Mouse (Mus musculus) hindbrain, embryonic 11.5 days (tissue): ENCODE results near the gene Wbp2. TPM values are rescaled to one million over a fixed set of nuclear protein-coding genes. Genes with fewer than 3 reads are reported as not detected.
A peak's percentile ranks its signal among the peaks of the same experiment; 100 is the strongest.

Source experiments
- ATAC-seq: fragments of 200-750 bp; cut with Nextera tagmentation; 2 replicates; pipeline ENCODE4 v1.8.0; 2017; ENCODE audit warnings: mild to moderate bottlenecking, moderate TSS enrichment, moderate library complexity; ENCODE audit not compliant: low FRiP score
- DNase-seq: peaks from one replicate; pipeline ENCODE4 v3.0.0-alpha.2; 2015; ENCODE audit warnings: low spot score
- H3K27ac ChIP-seq: fragments of 300-500 bp; sonication (generic); 2 replicates; pipeline ENCODE4 v1.5.1; 2014; ENCODE audit warnings: mild to moderate bottlenecking, low read depth, low read length
- H3K27me3 ChIP-seq: fragments of 300-500 bp; sonication (generic); 2 replicates; pipeline ENCODE4 v1.6.1; 2014; ENCODE audit warnings: mild to moderate bottlenecking, low read length, moderate library complexity, mixed read lengths; ENCODE audit not compliant: control insufficient read depth, insufficient read depth
- H3K36me3 ChIP-seq: fragments of 300-500 bp; sonication (generic); 2 replicates; pipeline ENCODE4 v1.6.1; 2014; ENCODE audit warnings: mild to moderate bottlenecking, low read length, moderate library complexity, mixed read lengths; ENCODE audit not compliant: control insufficient read depth, insufficient read depth
- H3K4me1 ChIP-seq: fragments of 300-500 bp; sonication (generic); replicated peaks from 2 replicates; pipeline ENCODE4 v1.6.1; 2014; ENCODE audit warnings: low read length, mixed read lengths; ENCODE audit not compliant: control insufficient read depth, insufficient read depth
- H3K4me2 ChIP-seq: fragments of 300-500 bp; sonication (generic); replicated peaks from 2 replicates; pipeline ENCODE4 v1.6.1; 2014; ENCODE audit warnings: mild to moderate bottlenecking, low read depth, low read length
- H3K4me3 ChIP-seq: fragments of 300-500 bp; sonication (generic); 2 replicates; pipeline ENCODE4 v1.5.1; 2014; ENCODE audit warnings: low read depth, low read length
- H3K9ac ChIP-seq: fragments of 300-500 bp; sonication (generic); 2 replicates; pipeline ENCODE4 v1.6.1; 2014; ENCODE audit warnings: low read depth, low read length
- H3K9me3 ChIP-seq: fragments of 300-500 bp; sonication (generic); 2 replicates; pipeline ENCODE4 v1.6.1; 2016; ENCODE audit warnings: low read length; ENCODE audit not compliant: control insufficient read depth
- WGBS: fragments of 180-500 bp; shearing (Covaris S2); extraction: QIAGEN DNeasy Blood & Tissue Kit; methylation state at CpG from one replicate; pipeline ENCODE4 v1.1.7; 2014; 5-methylcytosine and 5-hydroxymethylcytosine counted together
- polyA plus RNA-seq: library from polyadenylated mRNA; unstranded; fragments of >200 nt; fragmentation: Nextera tagmentation; extraction: Ambion mirVana; gene quantifications from 2 replicates; pipeline ENCODE4 v1.2.1, GENCODE M21; 2014

Gene Wbp2
- polyA plus RNA-seq, 1 experiment from 2014 or later = 85.4 TPM

DNA sequence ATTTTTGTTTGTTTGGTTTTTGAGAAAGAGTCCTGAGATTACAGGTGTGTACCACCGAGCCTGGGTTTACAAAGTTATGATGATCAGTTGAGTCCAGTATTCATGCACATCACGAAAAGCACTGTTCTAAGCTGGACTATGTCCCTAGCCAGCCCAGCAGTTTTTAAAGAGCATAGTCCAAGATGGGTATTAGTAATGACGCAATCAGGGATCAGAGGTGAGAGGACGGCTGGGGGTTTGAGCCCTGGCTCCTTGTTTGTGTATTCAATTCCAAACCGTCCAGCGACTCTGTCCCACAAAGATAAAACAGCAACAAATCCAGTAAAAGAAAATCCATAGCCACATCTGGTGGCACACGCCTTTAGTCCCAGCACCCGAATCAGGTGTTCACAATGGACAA lies 1.4 kb upstream of the Wbp2 start:
- H3K27ac ChIP-seq = no peak overlapping the region
- ATAC-seq = no peak

DNA sequence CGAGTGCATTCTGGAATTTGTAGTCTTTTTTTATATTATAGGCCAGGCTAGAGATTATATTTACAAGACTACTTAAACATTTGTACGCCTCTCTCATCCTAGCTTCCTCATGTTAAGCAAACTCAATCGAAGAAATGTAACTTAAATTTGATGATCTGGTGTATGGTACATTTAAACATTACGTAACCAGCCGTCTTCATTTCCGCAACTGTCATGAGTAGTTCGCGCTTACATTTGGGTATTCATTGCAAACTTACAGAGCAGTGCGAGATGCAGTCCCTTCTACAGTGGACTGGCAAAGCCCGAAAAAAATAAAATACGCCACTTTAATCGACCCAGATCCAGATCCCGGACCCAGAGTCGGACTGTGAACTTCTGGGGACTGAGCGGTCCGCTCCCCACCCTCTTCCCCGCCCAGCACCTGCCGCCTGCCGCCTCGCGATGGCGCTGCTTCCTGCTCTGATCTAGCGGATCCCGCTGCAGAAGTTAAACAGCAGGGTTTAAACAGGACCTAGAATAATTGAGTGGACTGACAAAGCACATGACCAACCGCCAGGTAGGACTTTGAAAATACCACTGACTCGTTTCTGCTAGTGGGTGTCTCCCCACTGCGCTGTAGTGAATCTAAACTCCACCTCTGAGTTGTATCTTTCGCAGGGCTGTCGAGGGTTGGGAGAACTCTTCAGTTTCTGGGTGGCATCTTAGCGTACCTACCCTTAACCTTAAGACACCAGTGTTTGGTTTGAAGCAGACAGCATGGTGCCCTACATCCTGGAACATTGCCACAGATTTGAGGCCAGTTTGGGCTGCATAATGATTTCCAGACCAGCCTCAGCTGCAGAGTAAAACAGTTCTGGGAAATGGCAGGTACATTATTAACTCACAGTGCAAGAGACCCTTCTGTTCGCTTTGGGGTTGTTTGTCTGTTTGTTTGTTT lies 667 bp upstream of the Wbp2 start:
- 4% methylated on average over 31 of the region's 31 CpGs for WGBS
- DNase-seq (peak; percentile 86), ATAC-seq (peak; percentile 83)
- H3K27ac ChIP-seq = no peak overlapping the region
- peak overlapping the region; percentile 25 for H3K9ac ChIP-seq
- H3K4me3 ChIP-seq = peak overlapping the region; percentile 38
- 0 out of 2 replicates have a peak, but pooled peaks cover 1% of the 10 kb centered on the region for H3K36me3 ChIP-seq
- H3K4me1 ChIP-seq = no peaks in the 10 kb centered on the region
- H3K27me3 ChIP-seq = no peaks in the 10 kb centered on the region
- H3K4me2 ChIP-seq = peak overlapping the region; percentile 33
- no peaks in the 10 kb centered on the region for H3K9me3 ChIP-seq

More for the DNA sequence above, 1.4 kb upstream of the Wbp2 start:
- Histone ChIP-seq H3K4me2 (no peak overlapping the region; the same call in 1 of the 2 replicates), H3K4me1 (no peaks in the 10 kb centered on the region), H3K9ac (no peak overlapping the region), H3K4me3 (no peak overlapping the region; the same call in 1 of the 2 replicates), H3K27me3 (no peaks in the 10 kb centered on the region), H3K36me3 (no peaks in the 10 kb centered on the region), H3K9me3 (no peaks in the 10 kb centered on the region)
- 88% methylated on average over 8 of the region's 8 CpGs for WGBS
- DNase-seq = no peak

DNA sequence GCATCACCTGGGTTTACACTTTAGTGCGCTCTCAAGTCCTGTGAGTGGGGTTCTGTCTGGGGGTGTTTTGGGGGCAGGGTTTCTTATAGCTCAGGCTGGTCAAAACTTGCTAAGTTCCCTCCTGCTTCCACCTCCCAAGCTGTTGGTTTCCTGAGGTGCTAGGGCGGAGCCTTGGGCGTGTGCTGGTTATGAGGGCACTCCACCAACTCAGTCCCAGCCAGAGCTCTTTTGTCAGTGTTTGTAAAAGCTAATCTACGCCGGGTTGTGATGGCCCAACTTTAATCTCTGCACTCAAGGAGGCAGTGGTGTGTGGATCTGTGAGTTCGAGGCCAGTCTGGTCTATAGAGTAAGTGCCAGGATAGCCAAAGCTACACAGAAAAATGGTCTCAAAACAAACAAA lies 2.6 kb downstream of the Wbp2 start:
- ATAC-seq (no peak), DNase-seq (no peak)
- H3K27me3 ChIP-seq = no peaks in the 10 kb centered on the region
- H3K27ac ChIP-seq = no peak overlapping the region
- no peak overlapping the region for H3K4me2 ChIP-seq
- no peaks in the 10 kb centered on the region for H3K4me1 ChIP-seq
- no peaks in the 10 kb centered on the region for H3K9me3 ChIP-seq
- H3K36me3 ChIP-seq = 0 out of 2 replicates have a peak, but pooled peaks cover 8% of the 10 kb centered on the region
- 96% methylated on average over 6 of the region's 6 CpGs for WGBS
- H3K9ac ChIP-seq = no peak overlapping the region
- H3K4me3 ChIP-seq = no peak overlapping the region

DNA sequence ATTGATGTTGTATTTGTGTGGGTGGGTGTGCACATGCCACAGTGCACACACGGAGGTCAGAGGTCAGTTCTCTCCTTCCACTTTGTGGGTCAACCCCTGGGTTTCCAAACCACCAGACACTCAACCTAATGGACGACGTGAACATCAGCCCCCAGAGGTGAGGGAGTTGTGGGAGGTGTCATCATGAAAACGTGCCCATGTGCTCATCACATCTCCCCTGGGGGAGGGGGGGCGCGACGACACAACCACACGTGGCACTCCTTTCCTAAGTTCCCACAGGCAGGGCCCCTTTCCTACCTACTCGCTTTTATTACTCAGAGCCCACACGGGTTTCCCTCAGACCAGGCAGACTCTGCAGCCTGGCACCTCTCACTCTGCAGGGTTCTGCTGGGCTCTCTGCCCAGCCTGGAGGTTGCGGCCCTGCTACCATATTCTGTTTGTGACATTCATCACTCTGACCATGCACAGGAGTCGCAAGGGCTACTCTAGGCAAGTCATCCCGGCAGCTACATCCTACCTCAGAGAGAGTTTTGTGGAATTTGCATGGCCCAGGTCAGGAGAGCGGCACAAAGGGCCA lies 3.6 kb downstream of the Wbp2 start:
- no peaks in the 10 kb centered on the region for H3K9me3 ChIP-seq
- 0 out of 2 replicates have a peak, but pooled peaks cover 8% of the 10 kb centered on the region for H3K36me3 ChIP-seq
- WGBS = 89% methylated on average over 14 of the region's 14 CpGs
- DNase-seq (no peak), ATAC-seq (no peak)
- peaks cover 7% of the 10 kb centered on the region for H3K4me1 ChIP-seq
- H3K27ac ChIP-seq = no peak overlapping the region
- H3K4me2 ChIP-seq = no peak overlapping the region
- no peak overlapping the region for H3K4me3 ChIP-seq
- no peaks in the 10 kb centered on the region for H3K27me3 ChIP-seq
- H3K9ac ChIP-seq = 0 out of 2 replicates have a peak overlapping the region, but pooled peaks have one; percentile 8

DNA sequence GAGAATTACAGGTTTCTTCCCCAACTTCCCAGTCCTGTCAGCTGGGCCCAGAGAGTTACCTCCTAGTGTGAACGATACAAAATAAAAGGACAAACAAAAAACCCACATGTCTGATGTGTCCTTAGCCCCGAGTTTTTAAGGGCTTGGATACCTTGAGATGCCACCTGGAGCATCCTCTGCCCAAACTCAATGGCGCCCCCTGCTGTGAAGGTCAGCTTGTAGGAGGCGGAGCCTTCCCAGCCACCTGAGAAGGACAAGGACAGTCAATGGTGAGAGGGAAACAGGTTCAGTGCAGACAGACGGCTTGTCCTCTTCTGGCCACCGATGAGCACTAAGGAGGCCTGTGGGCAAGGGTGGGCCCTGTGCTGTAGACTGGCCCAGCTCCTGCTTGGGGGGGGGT lies 5.7 kb downstream of the Wbp2 start:
- no peak overlapping the region for H3K4me3 ChIP-seq
- no peak overlapping the region for H3K27ac ChIP-seq
- no peaks in the 10 kb centered on the region for H3K9me3 ChIP-seq
- H3K4me1 ChIP-seq = peaks cover 12% of the 10 kb centered on the region
- H3K36me3 ChIP-seq = 0 out of 2 replicates have a peak, but pooled peaks cover 8% of the 10 kb centered on the region
- no peak for ATAC-seq
- H3K27me3 ChIP-seq = no peaks in the 10 kb centered on the region
- DNase-seq = no peak
- no peak overlapping the region for H3K4me2 ChIP-seq
- H3K9ac ChIP-seq = no peak overlapping the region
- 76% methylated on average over 6 of the region's 6 CpGs for WGBS

DNA sequence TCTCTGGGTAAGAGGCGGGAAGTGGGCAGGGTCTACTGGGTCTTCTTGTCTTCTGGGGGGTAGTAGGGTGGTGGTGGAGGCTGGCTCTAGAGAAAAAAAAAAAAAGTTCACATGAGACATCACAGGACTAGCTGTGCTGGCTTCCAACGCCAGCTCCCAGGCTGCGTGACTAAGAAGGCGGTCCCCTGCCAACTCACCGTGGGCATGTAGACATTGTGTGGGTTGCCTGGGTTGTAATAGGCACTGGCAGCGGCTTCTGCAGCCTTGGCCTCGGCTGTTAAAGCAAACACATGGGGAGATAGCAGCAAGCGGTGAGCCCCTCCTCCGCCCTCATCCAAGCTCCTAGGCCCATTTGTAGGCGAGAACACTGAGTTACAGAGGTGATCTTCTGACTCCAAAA lies 7.3 kb downstream of the Wbp2 start:
- no peaks in the 10 kb centered on the region for H3K27me3 ChIP-seq
- H3K4me1 ChIP-seq = peaks cover 12% of the 10 kb centered on the region
- no peak overlapping the region for H3K4me2 ChIP-seq
- 76% methylated on average over 10 of the region's 10 CpGs for WGBS
- no peaks in the 10 kb centered on the region for H3K9me3 ChIP-seq
- ATAC-seq (no peak), DNase-seq (no peak)
- peak overlapping the region; percentile 12; the same call in 1 of the 2 replicates for H3K27ac ChIP-seq
- no peak overlapping the region for H3K4me3 ChIP-seq
- no peak overlapping the region for H3K9ac ChIP-seq
- H3K36me3 ChIP-seq = 0 out of 2 replicates have a peak, but pooled peaks cover 8% of the 10 kb centered on the region

DNA sequence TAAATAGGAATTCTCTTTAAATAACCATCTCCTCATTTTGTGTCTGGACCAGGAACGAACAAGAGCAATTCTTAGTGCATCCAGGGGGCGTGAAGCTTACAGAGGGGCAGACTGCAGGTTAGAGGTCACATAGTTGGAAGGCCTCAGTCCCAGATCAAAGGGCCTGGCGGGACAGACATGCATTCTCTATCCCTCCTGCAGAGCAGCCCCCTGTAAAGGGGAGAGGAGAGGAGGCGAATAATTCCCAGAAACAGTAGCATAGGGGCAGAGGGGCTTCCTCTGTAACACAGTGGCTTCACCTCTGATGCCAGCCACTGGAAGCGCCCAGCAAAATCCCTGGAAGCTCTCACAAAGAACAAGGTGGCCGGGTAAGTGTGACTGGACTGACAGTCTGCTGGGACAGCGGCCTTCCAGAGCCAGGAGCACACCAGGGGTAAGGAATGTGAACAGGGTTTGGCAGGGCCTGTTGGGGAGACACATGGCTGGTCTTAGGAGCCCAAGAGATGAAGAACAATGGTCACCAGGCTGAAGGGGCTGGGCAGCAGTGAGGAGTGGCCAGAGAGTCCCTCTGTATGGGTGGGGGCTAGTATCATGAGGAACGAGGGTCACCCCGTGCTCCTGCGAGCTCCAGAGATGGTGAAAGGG lies 8.0 kb downstream of the Wbp2 start:
- H3K9me3 ChIP-seq = no peaks in the 10 kb centered on the region
- peaks cover 12% of the 10 kb centered on the region for H3K4me1 ChIP-seq
- H3K9ac ChIP-seq = peak overlapping the region; percentile 37; the same call in 1 of the 2 replicates
- 22% methylated on average over 10 of the region's 10 CpGs for WGBS
- H3K4me3 ChIP-seq = no peak overlapping the region
- DNase-seq = no peak
- H3K27ac ChIP-seq = peak overlapping the region; percentile 60
- peak overlapping the region; percentile 51; the same call in 1 of the 2 replicates for H3K4me2 ChIP-seq
- H3K27me3 ChIP-seq = no peaks in the 10 kb centered on the region
- no peak for ATAC-seq
- 0 out of 2 replicates have a peak, but pooled peaks cover 8% of the 10 kb centered on the region for H3K36me3 ChIP-seq

DNA sequence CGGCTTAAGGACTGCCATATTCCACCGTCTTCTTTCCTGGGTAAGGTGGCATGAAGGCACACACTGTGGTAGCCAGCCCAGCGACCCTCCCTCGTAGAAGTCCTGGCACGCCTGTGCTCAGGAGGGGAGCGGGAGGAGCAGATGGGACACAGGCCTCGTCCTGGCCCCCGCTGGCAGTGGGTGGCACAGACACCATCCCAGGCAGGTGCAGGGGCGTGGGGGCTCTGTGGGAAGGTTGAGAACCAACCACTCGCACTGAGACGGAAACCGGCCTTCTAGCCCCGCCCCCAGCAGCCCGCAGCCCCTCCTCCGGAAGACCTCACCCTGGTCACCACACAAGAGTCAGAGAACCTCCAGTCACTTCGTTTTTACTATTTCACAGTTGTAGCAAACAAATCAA lies 8.6 kb downstream of the Wbp2 start:
- 0 out of 2 replicates have a peak, but pooled peaks cover 8% of the 10 kb centered on the region for H3K36me3 ChIP-seq
- DNase-seq = peak; percentile 61
- no peak for ATAC-seq
- H3K4me2 ChIP-seq = peak overlapping the region; percentile 51
- no peaks in the 10 kb centered on the region for H3K9me3 ChIP-seq
- H3K9ac ChIP-seq = peak overlapping the region; percentile 57
- 10% methylated on average over 16 of the region's 16 CpGs for WGBS
- H3K27ac ChIP-seq = peak overlapping the region; percentile 30; the same call in 1 of the 2 replicates
- peaks cover 12% of the 10 kb centered on the region for H3K4me1 ChIP-seq
- peak overlapping the region; percentile 30 for H3K4me3 ChIP-seq
- H3K27me3 ChIP-seq = no peaks in the 10 kb centered on the region
